Mouse (Mus musculus) kidney, adult 9 months (tissue): ENCODE results near the gene Sergef.

Source experiments
- DNase-seq: peaks from one replicate; pipeline ENCODE4 v3.0.0; 2022

Sergef gene

GRCm38 (mm10) chr7:46572803-46573594, 66.6 kb downstream of the Sergef start:
- DNase-seq: no peak

- DNase-seq: peak; percentile 53
Measured at GRCm38 (mm10) chr7:46569509-46569908, 70.1 kb downstream of the Sergef start.

GRCm38 (mm10) chr7:46566318-46567007, 73.1 kb downstream of the Sergef start:
- DNase-seq: peak; percentile 36

- DNase-seq: no peak
Measured at GRCm38 (mm10) chr7:46565374-46565773, 74.2 kb downstream of the Sergef start.

- no peak for DNase-seq
Measured at GRCm38 (mm10) chr7:46563801-46564200, 75.8 kb downstream of the Sergef start.

- no peak for DNase-seq
Measured at GRCm38 (mm10) chr7:46560061-46560460, 79.5 kb downstream of the Sergef start.

- peak; percentile 14 for DNase-seq
Measured at GRCm38 (mm10) chr7:46559643-46560042, 80.0 kb downstream of the Sergef start.

GRCm38 (mm10) chr7:46559006-46559405, 80.6 kb downstream of the Sergef start:
- DNase-seq: no peak

GRCm38 (mm10) chr7:46557996-46558395, 81.6 kb downstream of the Sergef start:
- DNase-seq: no peak

GRCm38 (mm10) chr7:46557387-46557786, 82.2 kb downstream of the Sergef start:
- DNase-seq: no peak

- DNase-seq: no peak
Measured at GRCm38 (mm10) chr7:46556358-46557118, 83.1 kb downstream of the Sergef start.

GRCm38 (mm10) chr7:46555731-46556130, 83.9 kb downstream of the Sergef start:
- no peak for DNase-seq

GRCm38 (mm10) chr7:46554855-46555254, 84.8 kb downstream of the Sergef start:
- no peak for DNase-seq

GRCm38 (mm10) chr7:46554003-46554402, 85.6 kb downstream of the Sergef start:
- DNase-seq: peak; percentile 51

GRCm38 (mm10) chr7:46551935-46552752, 87.5 kb downstream of the Sergef start:
- DNase-seq: no peak

- DNase-seq: no peak
Measured at GRCm38 (mm10) chr7:46551173-46551572, 88.4 kb downstream of the Sergef start.

GRCm38 (mm10) chr7:46548124-46548523, 91.5 kb downstream of the Sergef start:
- no peak for DNase-seq

- no peak for DNase-seq
Measured at GRCm38 (mm10) chr7:46547642-46548041, 92.0 kb downstream of the Sergef start.

- DNase-seq: no peak
Measured at GRCm38 (mm10) chr7:46546539-46546938, 93.1 kb downstream of the Sergef start.

GRCm38 (mm10) chr7:46544195-46544641, 95.4 kb downstream of the Sergef start:
- DNase-seq: no peak

GRCm38 (mm10) chr7:46542117-46542516, 97.5 kb downstream of the Sergef start:
- no peak for DNase-seq

- DNase-seq: no peak
Measured at GRCm38 (mm10) chr7:46540616-46541015, 99.0 kb downstream of the Sergef start.
